16 mouse cellular contexts compared by ENCODE assay signal in the genomic region with DNA sequence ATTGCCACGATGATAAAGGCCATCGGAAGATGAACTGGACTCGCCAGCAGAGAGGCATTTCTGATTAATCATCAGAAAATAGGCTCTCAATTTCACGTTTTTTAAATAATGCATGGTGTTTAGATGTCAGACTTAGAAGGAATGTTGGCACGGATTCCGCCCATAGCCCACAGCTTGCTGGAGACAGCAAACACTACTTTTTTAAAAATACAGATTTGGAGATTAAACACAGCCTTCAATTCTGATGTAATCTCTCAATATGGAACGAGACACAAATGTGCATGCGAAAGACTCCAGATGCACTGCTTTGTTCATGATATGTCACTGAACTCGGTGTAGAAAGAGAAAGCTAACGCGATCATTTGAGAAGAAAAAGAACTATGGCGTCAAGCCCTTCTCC. TPM values are rescaled to one million over a fixed set of nuclear protein-coding genes. Genes with fewer than 3 reads are reported as not detected.
"Had no signal": no experiment of that assay in that cellular context is flagged by ENCODE, and none has a peak within 500 bp of the region (broad histone marks: within the 10 kb centered on the region; RNA-seq: fewer than 3 reads in every experiment).

No protein-coding gene starts in this region.

- DNase-seq: kidney, adult 2 months; kidney, postnatal 14 days; left cerebral cortex, postnatal 4 days; lung, adult 18-20 months; lung, postnatal 10 days; thymus, adult 18-20 months; thymus, postnatal 14 days had no signal

- H3K27ac ChIP-seq: kidney, embryonic 15.5 days; limb, embryonic 13.5 days; liver, embryonic 14.5 days; midbrain, embryonic 12.5 days; neural tube, embryonic 13.5 days; stomach, postnatal 0 days had no signal

- H3K9ac ChIP-seq: kidney, embryonic 15.5 days; limb, embryonic 13.5 days; liver, embryonic 14.5 days; midbrain, embryonic 12.5 days; neural tube, embryonic 13.5 days had no signal

- H3K4me3 ChIP-seq: kidney, embryonic 15.5 days; limb, embryonic 13.5 days; midbrain, embryonic 12.5 days; neural tube, embryonic 13.5 days had no signal

- H3K4me2 ChIP-seq: kidney, embryonic 15.5 days; limb, embryonic 13.5 days; midbrain, embryonic 12.5 days; neural tube, embryonic 13.5 days had no signal

- H3K4me1 ChIP-seq: kidney, embryonic 15.5 days; midbrain, embryonic 12.5 days; neural tube, embryonic 13.5 days had no signal

- H3K27me3 ChIP-seq: kidney, embryonic 15.5 days; limb, embryonic 13.5 days; midbrain, embryonic 12.5 days; neural tube, embryonic 13.5 days had no signal

- ATAC-seq: intestine, embryonic 16.5 days; midbrain, embryonic 16.5 days had no signal

RNA-seq across cellular contexts. Expression of a gene that starts 38.2 kb away (rescaled TPM):
- total RNA-seq: megakaryocyte-erythroid progenitor cell, adult 5-6 weeks had no signal
